In genomic region chr17:34836856-34837221, GRCm38 (mm10) we compare ENCODE assay signal across 8 mouse cellular contexts. TPM values are rescaled to one million over a fixed set of nuclear protein-coding genes. Genes with fewer than 3 reads are reported as not detected.
DNase-seq lines count a peak whose midpoint lies in the region; ATAC-seq and TF ChIP-seq lines count a peak whose summit lies in the region.

TSS of gene Stk19 (minus strand) at chr17:34836945.
TSS of gene Dxo (plus strand) at chr17:34837019.

- no peak for TF ChIP-seq EP300 in MEL (IDR thresholded peaks at IDR 0.05; ENCODE audit: low read depth in 1 of 2, low read length in 2 of 2)

- no peak for TF ChIP-seq RAD21 in MEL (IDR thresholded peaks at IDR 0.05; ENCODE audit: low read depth, low read length)

- WGBS in cerebellum, adult 2 months, result under 1% methylated on average over 40 of the region's 40 CpGs
- WGBS in forebrain, postnatal 0 days, result 3% methylated on average over 40 of the region's 40 CpGs
- under 1% methylated on average over 40 of the region's 40 CpGs for WGBS in lung, embryonic 15.5 days

- H3K27ac ChIP-seq in MEL (ENCODE audit: control insufficient read depth, low read depth, low read length), result peak within 1 kb of the TSS; percentile 51
- H3K27ac ChIP-seq in cerebellum, adult 2 months (ENCODE audit: insufficient read depth, low read length), result peak within 1 kb of the TSS; percentile 33; the same call in 1 of the 2 replicates
- H3K27ac ChIP-seq in forebrain, postnatal 0 days (ENCODE audit: low read depth, low read length), result peak within 1 kb of the TSS; percentile 86
- H3K27ac ChIP-seq in lung, embryonic 15.5 days, result peak within 1 kb of the TSS; percentile 69

- peaks cover 0 to 8% of the 10 kb centered on the region in 2 experiments; a peak in 2 of 4 replicates for H3K4me1 ChIP-seq in MEL (ENCODE audit: control insufficient read depth in 1 of 2, insufficient read depth in 2 of 2, low read length in 2 of 2)
- peaks cover 13% of the 10 kb centered on the region; the same call in 1 of the 2 replicates for H3K4me1 ChIP-seq in cerebellum, adult 2 months (ENCODE audit: control insufficient read depth, insufficient read depth, low read length)
- 0 out of 2 replicates have a peak, but pooled peaks cover 14% of the 10 kb centered on the region for H3K4me1 ChIP-seq in forebrain, postnatal 0 days (ENCODE audit: insufficient read depth)
- peaks cover 18% of the 10 kb centered on the region for H3K4me1 ChIP-seq in lung, embryonic 15.5 days

- DNase-seq in MEL (ENCODE audit: low read depth, low spot score), result peak; percentile 97
- DNase-seq in cerebellum, adult 2 months, result peak; percentile 96 to 98
- DNase-seq in forebrain, postnatal 0 days, result peak; percentile 98
- peak; percentile 97 for DNase-seq in heart, postnatal 4 days
- DNase-seq in layer of hippocampus, adult 8-10 months (ENCODE audit: low spot score in 2 of 2), result peak; percentile 96 to 97
- peak; percentile 92 for DNase-seq in ovary, adult 18-20 months (ENCODE audit: low spot score)
- peak; percentile 96 for DNase-seq in thymus, postnatal 0 days (ENCODE audit: low spot score)

- H3K79me2 ChIP-seq in MEL (ENCODE audit: control insufficient read depth, insufficient read depth, low read length, poor library complexity), result peaks cover 7% of the 10 kb centered on the region

- H3K4me2 ChIP-seq in forebrain, postnatal 0 days (ENCODE audit: low read depth), result peak within 1 kb of the TSS; percentile 97
- H3K4me2 ChIP-seq in lung, embryonic 15.5 days, result peak within 1 kb of the TSS; percentile 99

- no peaks in the 10 kb centered on the region; a peak in 2 of 4 replicates for H3K36me3 ChIP-seq in MEL (ENCODE audit: control insufficient read depth in 1 of 2, insufficient read depth in 2 of 2, low read length in 2 of 2)
- H3K36me3 ChIP-seq in forebrain, postnatal 0 days (ENCODE audit: insufficient read depth), result peaks cover 44% of the 10 kb centered on the region
- H3K36me3 ChIP-seq in lung, embryonic 15.5 days, result peaks cover 38% of the 10 kb centered on the region

- peak within 1 kb of the TSS; percentile 87 for H3K9ac ChIP-seq in MEL (ENCODE audit: control insufficient read depth, low read depth, low read length, poor library complexity, severe bottlenecking)
- H3K9ac ChIP-seq in forebrain, postnatal 0 days, result peak within 1 kb of the TSS; percentile 76
- peak within 1 kb of the TSS; percentile 65 for H3K9ac ChIP-seq in lung, embryonic 15.5 days

- peak; percentile 87 for TF ChIP-seq POLR2A in MEL (IDR thresholded peaks at IDR 0.05; ENCODE audit: control insufficient read depth in 1 of 2, insufficient read depth in 1 of 2, low read depth in 1 of 2, low read length in 2 of 2, poor library complexity in 1 of 2)
- peak; percentile 85 for TF ChIP-seq POLR2A in cerebellum, adult 2 months (IDR thresholded peaks at IDR 0.05; ENCODE audit: borderline replicate concordance, insufficient read depth, low read length)

- no peaks in the 10 kb centered on the region for H3K27me3 ChIP-seq in MEL (ENCODE audit: control insufficient read depth in 1 of 2, insufficient read depth in 2 of 2, low read length in 2 of 2)
- no peaks in the 10 kb centered on the region for H3K27me3 ChIP-seq in cerebellum, adult 2 months (ENCODE audit: control insufficient read depth, insufficient read depth, low read length)
- H3K27me3 ChIP-seq in forebrain, postnatal 0 days (ENCODE audit: insufficient read depth, low read length), result no peaks in the 10 kb centered on the region
- H3K27me3 ChIP-seq in lung, embryonic 15.5 days, result no peaks in the 10 kb centered on the region

- H3K4me3 ChIP-seq in MEL (ENCODE audit: control insufficient read depth in 1 of 2, insufficient read depth in 1 of 2, low read depth in 2 of 2, low read length in 2 of 2), result peak within 1 kb of the TSS; percentile 91 to 96
- H3K4me3 ChIP-seq in cerebellum, adult 2 months (replicated peaks; ENCODE audit: insufficient read depth, low read depth, low read length), result peak within 1 kb of the TSS; percentile 98
- peak within 1 kb of the TSS; percentile 76 for H3K4me3 ChIP-seq in forebrain, postnatal 0 days (ENCODE audit: low read depth, low read length)
- H3K4me3 ChIP-seq in lung, embryonic 15.5 days, result peak within 1 kb of the TSS; percentile 89

- no peaks in the 10 kb centered on the region for H3K9me3 ChIP-seq in MEL (replicated peaks; ENCODE audit: insufficient read depth, low read length)
- H3K9me3 ChIP-seq in forebrain, postnatal 0 days (ENCODE audit: low read length), result no peaks in the 10 kb centered on the region
- H3K9me3 ChIP-seq in lung, embryonic 15.5 days, result no peaks in the 10 kb centered on the region

- TF ChIP-seq CTCF in MEL (IDR thresholded peaks at IDR 0.05 in 2 of 3, conservative IDR thresholded peaks at IDR 0.05 in 1 of 3; ENCODE audit: control insufficient read depth in 1 of 3, insufficient read depth in 1 of 3, low read depth in 2 of 3, low read length in 3 of 3, poor library complexity in 1 of 3, severe bottlenecking in 1 of 3), result no peak
- no peak for TF ChIP-seq CTCF in cerebellum, adult 2 months (IDR thresholded peaks at IDR 0.05; ENCODE audit: borderline replicate concordance, insufficient read depth, low read depth, low read length)
- TF ChIP-seq CTCF in forebrain, postnatal 0 days (IDR thresholded peaks at IDR 0.05; ENCODE audit: low read depth), result no peak

- ATAC-seq in forebrain, postnatal 0 days, result peak; percentile 95
- peak; percentile 91 for ATAC-seq in lung, embryonic 15.5 days (ENCODE audit: borderline replicate concordance, extremely low read depth, low FRiP score, low TSS enrichment)

TF ChIP-seq in MEL, 35 proteins besides CTCF, POLR2A, EP300 and RAD21 (continues in another document):
- no peak for TF ChIP-seq BHLHE40 (IDR thresholded peaks at IDR 0.05; ENCODE audit: borderline replicate concordance, low read depth, low read length)
- peak; percentile 100 for TF ChIP-seq SIN3A (IDR thresholded peaks at IDR 0.05; ENCODE audit: low read length)
- TF ChIP-seq TCF12 (IDR thresholded peaks at IDR 0.05; ENCODE audit: low read depth, low read length), result peak; percentile 47
- TF ChIP-seq HCFC1 (IDR thresholded peaks at IDR 0.05; ENCODE audit: low read depth, low read length), result peak; percentile 97
- TF ChIP-seq KAT2A (conservative IDR thresholded peaks at IDR 0.05; ENCODE audit: low read depth, low read length), result peak; percentile 83; the same call in 1 of the 2 replicates
- peak; percentile 79 for TF ChIP-seq ZMIZ1 (IDR thresholded peaks at IDR 0.05; ENCODE audit: low read depth, low read length)
- no peak for TF ChIP-seq ZNF384 (IDR thresholded peaks at IDR 0.05; ENCODE audit: low read depth, low read length)
- no peak for TF ChIP-seq CHD1 (IDR thresholded peaks at IDR 0.05; ENCODE audit: low read depth, low read length)
- no peak for TF ChIP-seq POLR2AphosphoS5 (IDR thresholded peaks at IDR 0.05; ENCODE audit: borderline replicate concordance, low read depth, low read length)
- TF ChIP-seq POLR2AphosphoS2 (IDR thresholded peaks at IDR 0.05; ENCODE audit: low read length), result peak; percentile 87
- no peak for TF ChIP-seq MEF2A (IDR thresholded peaks at IDR 0.05; ENCODE audit: extremely low read depth, insufficient replicate concordance, low read depth, low read length, poor library complexity, severe bottlenecking)
- TF ChIP-seq GABPA (IDR thresholded peaks at IDR 0.05; ENCODE audit: low read depth, low read length), result 0 out of 2 replicates have a peak, but pooled peaks have one; percentile 46
- no peak for TF ChIP-seq TAL1 (IDR thresholded peaks at IDR 0.05; ENCODE audit: low read length)
- TF ChIP-seq MYB (IDR thresholded peaks at IDR 0.05; ENCODE audit: low read depth, low read length), result no peak
- TF ChIP-seq MAZ (IDR thresholded peaks at IDR 0.05; ENCODE audit: low read depth, low read length), result peak; percentile 90
- peak; percentile 48; the same call in 1 of the 2 replicates for TF ChIP-seq TBP (IDR thresholded peaks at IDR 0.05; ENCODE audit: low read depth, low read length)
- 0 out of 2 replicates have a peak, but pooled peaks have one; percentile 9 for TF ChIP-seq USF1 (IDR thresholded peaks at IDR 0.05; ENCODE audit: low read depth, low read length)
- peak; percentile 36; the same call in 1 of the 2 replicates for TF ChIP-seq NRF1 (IDR thresholded peaks at IDR 0.05; ENCODE audit: insufficient read depth, low read depth, low read length, poor library complexity, severe bottlenecking)
- TF ChIP-seq UBTF (IDR thresholded peaks at IDR 0.05; ENCODE audit: borderline replicate concordance, insufficient read depth, low read depth, low read length), result no peak
- TF ChIP-seq E2F4 (IDR thresholded peaks at IDR 0.05; ENCODE audit: borderline replicate concordance, low read depth, low read length), result peak; percentile 89; the same call in 1 of the 2 replicates
- TF ChIP-seq SMC3 (IDR thresholded peaks at IDR 0.05; ENCODE audit: low read depth, low read length), result no peak
- TF ChIP-seq CHD2 (IDR thresholded peaks at IDR 0.05; ENCODE audit: low read length), result no peak

RNA-seq across cellular contexts. Expression of gene Stk19, which starts in this region (rescaled TPM):
- total RNA-seq in MEL (2012; rRNA removed), result 33.6 and 43.3 TPM in 2 replicates
- polyA plus RNA-seq in MEL (2012; ENCODE audit: insufficient read depth in 1 of 2, insufficient read length in 2 of 2, low read depth in 1 of 2, low replicate concordance in 2 of 2, missing spikeins in 1 of 2), result 10 to 100 TPM in 1 of 2 experiments, not detected in 1; 56.5 TPM
- polyA plus RNA-seq in cerebellum, adult 2 months (2012; rRNA removed), result 52.9 TPM in 2 replicates
- total RNA-seq in forebrain, postnatal 0 days (2014; rRNA removed), result 41.9 and 55.6 TPM in 2 replicates
- polyA plus RNA-seq in forebrain, postnatal 0 days (2015; fragmentation: Nextera tagmentation; extraction: Ambion mirVana), result 55.7 and 61.1 TPM in 2 replicates
- 10 to 100 TPM; 13.6 to 16.2 TPM for total RNA-seq in heart, postnatal 4 days (2021)
- 10 to 100 TPM; 52.3 to 70.3 (median 58.1) TPM for total RNA-seq in layer of hippocampus, adult 8-10 months (2022)
- polyA plus RNA-seq in lung, embryonic 15.5 days (2015; fragmentation: Nextera tagmentation; extraction: Ambion mirVana), result 32.7 and 33.7 TPM in 2 replicates
- 39.3 and 48.6 TPM in 2 replicates for polyA plus RNA-seq in thymus, postnatal 0 days (2015; fragmentation: Nextera tagmentation; extraction: Ambion mirVana)

RNA-seq across cellular contexts. Expression of gene Dxo, which starts in this region (rescaled TPM):
- total RNA-seq in MEL (2012; rRNA removed), result 15.2 and 18.0 TPM in 2 replicates
- polyA plus RNA-seq in MEL (2012; ENCODE audit: insufficient read depth in 1 of 2, insufficient read length in 2 of 2, low read depth in 1 of 2, low replicate concordance in 2 of 2, missing spikeins in 1 of 2), result 10 to 100 TPM in 1 of 2 experiments, not detected in 1; 39.7 TPM
- polyA plus RNA-seq in cerebellum, adult 2 months (2012; rRNA removed), result 59.6 and 62.5 TPM in 2 replicates
- total RNA-seq in forebrain, postnatal 0 days (2014; rRNA removed), result 40.0 and 46.0 TPM in 2 replicates
- 56.0 and 57.8 TPM in 2 replicates for polyA plus RNA-seq in forebrain, postnatal 0 days (2015; fragmentation: Nextera tagmentation; extraction: Ambion mirVana)
- 10 to 100 TPM; 21.4 to 23.0 TPM for total RNA-seq in heart, postnatal 4 days (2021)
- 10 to 100 TPM; 33.0 to 42.4 (median 34.4) TPM for total RNA-seq in layer of hippocampus, adult 8-10 months (2022)
- 63.0 and 63.3 TPM in 2 replicates for polyA plus RNA-seq in lung, embryonic 15.5 days (2015; fragmentation: Nextera tagmentation; extraction: Ambion mirVana)
- polyA plus RNA-seq in thymus, postnatal 0 days (2015; fragmentation: Nextera tagmentation; extraction: Ambion mirVana), result 48.8 and 53.3 TPM in 2 replicates

Comparison
In these comparisons a context has a peak if more than half of its experiments do, and no peak if none do; other contexts are left out.
1. Peak in every context shown above with its lines: DNase-seq, ATAC-seq, H3K4me3 ChIP-seq and H3K27ac ChIP-seq.
2. H3K27ac ChIP-seq: peak in every context shown above with its lines; median percentile 86 in forebrain, postnatal 0 days; 69 in lung, embryonic 15.5 days; 51 in MEL; 33 in cerebellum, adult 2 months.